Mouse (Mus musculus) liver, embryonic 11.5 days (tissue): ENCODE measurements at regions not wholly inside any gene's neighbourhood (a gene's known extent, or its start where the extent isn't known, plus 50 kb on each side); places are given as distances from the start of the nearest gene placed in this dataset.

Source experiments
- ATAC-seq: fragments of 200-750 bp; cut with Nextera tagmentation; replicated peaks from 2 replicates; pipeline ENCODE4 v1.8.0; 2017; ENCODE audit warnings: moderate number of reproducible peaks, mild to moderate bottlenecking, moderate TSS enrichment, moderate library complexity; ENCODE audit not compliant: low FRiP score
- DNase-seq: peaks from one replicate; pipeline ENCODE4 v3.0.0-alpha.2; 2017; ENCODE audit warnings: low spot score
- H3K27ac ChIP-seq: fragments of 300-500 bp; sonication (generic); 2 replicates; pipeline ENCODE4 v1.5.1; 2014; ENCODE audit warnings: mild to moderate bottlenecking, low read depth, low read length, control low read depth
- H3K27me3 ChIP-seq: fragments of 300-500 bp; sonication (generic); replicated peaks from 2 replicates; pipeline ENCODE4 v1.6.1; 2014; ENCODE audit warnings: low read length, mixed read lengths; ENCODE audit not compliant: control insufficient read depth, insufficient read depth
- H3K36me3 ChIP-seq: fragments of 300-500 bp; sonication (generic); 2 replicates; pipeline ENCODE4 v1.6.1; 2014; ENCODE audit warnings: mild to moderate bottlenecking, low read length, moderate library complexity, mixed read lengths; ENCODE audit not compliant: control insufficient read depth, insufficient read depth
- H3K4me1 ChIP-seq: fragments of 300-500 bp; sonication (generic); replicated peaks from 2 replicates; pipeline ENCODE4 v1.6.1; 2014; ENCODE audit warnings: low read length, mixed read lengths; ENCODE audit not compliant: control insufficient read depth, insufficient read depth
- H3K4me2 ChIP-seq: fragments of 300-500 bp; sonication (generic); 2 replicates; pipeline ENCODE4 v1.6.1; 2014; ENCODE audit warnings: mild to moderate bottlenecking, control low read depth, moderate library complexity
- H3K4me3 ChIP-seq: fragments of 300-500 bp; sonication (generic); 2 replicates; pipeline ENCODE4 v1.5.1; 2014; ENCODE audit warnings: low read depth, low read length, control low read depth
- H3K9ac ChIP-seq: fragments of 300-500 bp; sonication (generic); 2 replicates; pipeline ENCODE4 v1.6.1; 2014; ENCODE audit warnings: low read depth, low read length, control low read depth
- H3K9me3 ChIP-seq: fragments of 300-500 bp; sonication (generic); 2 replicates; pipeline ENCODE4 v1.6.1; 2016; ENCODE audit warnings: low read length, inconsistent platforms, mixed read lengths; ENCODE audit not compliant: control insufficient read depth
- WGBS: fragments of 180-500 bp; shearing (Covaris S2); extraction: QIAGEN DNeasy Blood & Tissue Kit; methylation state at CpG from one replicate; pipeline ENCODE4 v1.1.7; 2014; 5-methylcytosine and 5-hydroxymethylcytosine counted together

DNA sequence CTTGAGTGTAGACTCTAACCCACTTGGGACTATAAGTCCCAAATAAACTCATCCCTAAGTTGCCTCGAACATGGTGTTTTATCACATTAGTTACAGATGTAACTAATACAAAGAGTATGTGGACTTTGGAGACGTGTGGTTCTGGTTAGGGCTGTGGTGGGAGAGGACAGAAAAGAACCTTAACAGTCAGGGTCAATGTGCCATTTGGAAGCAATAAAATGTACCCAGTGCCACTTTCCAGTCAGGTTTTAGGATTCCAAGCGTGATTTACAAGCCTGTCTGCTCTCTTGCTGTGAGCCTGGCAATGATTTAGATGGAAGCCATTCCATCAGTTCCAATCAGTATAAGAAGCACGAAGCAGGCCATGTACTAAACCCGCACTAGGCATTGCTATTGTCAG is 65.2 kb upstream of the D16Ertd472e start:
- Histone ChIP-seq H3K9me3 (no peaks in the 10 kb centered on the region), H3K9ac (no peak overlapping the region), H3K4me3 (no peak overlapping the region), H3K27ac (no peak overlapping the region), H3K27me3 (no peaks in the 10 kb centered on the region), H3K36me3 (no peaks in the 10 kb centered on the region), H3K4me1 (no peaks in the 10 kb centered on the region), H3K4me2 (no peak overlapping the region)
- DNase-seq (no peak), ATAC-seq (no peak)
- WGBS: 75% methylated on average over 5 of the region's 5 CpGs

DNA sequence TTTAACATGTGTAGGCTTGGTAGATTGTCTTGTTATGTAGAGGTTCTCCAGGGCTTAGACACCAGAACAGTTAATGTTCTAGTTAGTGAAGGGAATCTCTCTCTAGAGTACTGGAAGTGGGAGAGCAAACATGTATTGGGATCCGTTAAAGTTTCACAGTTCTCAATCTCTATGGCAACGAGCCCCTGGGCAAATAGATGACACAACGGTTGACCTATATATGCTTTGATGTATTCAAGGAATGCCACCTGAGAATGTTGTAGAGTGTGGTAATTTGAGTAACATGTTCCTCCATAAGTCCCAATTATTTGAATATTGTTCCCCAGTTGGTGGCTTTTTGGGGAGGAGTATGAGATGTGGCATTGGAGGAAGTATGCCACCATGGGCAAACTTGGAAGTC is 64.7 kb upstream of the D16Ertd472e start:
- Histone ChIP-seq H3K4me3 (no peak overlapping the region), H3K4me1 (no peaks in the 10 kb centered on the region)

DNA sequence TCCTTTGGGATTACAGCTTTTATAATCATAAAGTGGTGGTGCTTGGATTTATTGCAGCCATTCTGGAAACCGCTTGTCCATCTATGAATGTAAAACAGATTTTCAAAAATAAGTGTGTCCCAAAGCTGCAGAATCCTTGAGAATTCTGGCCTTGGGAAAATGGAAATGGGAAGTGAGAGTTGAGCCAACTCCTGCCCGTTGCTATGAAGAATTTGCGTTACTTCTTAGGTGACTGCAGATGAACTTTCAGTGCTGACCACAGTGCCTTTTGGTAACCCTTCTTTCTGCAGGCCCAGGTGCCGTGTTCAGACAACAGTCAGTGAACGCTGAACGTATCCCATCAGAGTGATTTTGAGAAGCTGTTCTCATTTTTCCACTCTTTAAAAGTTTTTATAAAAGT is 60.9 kb upstream of the D16Ertd472e start:
- H3K36me3 ChIP-seq: no peaks in the 10 kb centered on the region
- H3K4me2 ChIP-seq: no peak overlapping the region
- H3K9ac ChIP-seq: no peak overlapping the region
- H3K9me3 ChIP-seq: no peaks in the 10 kb centered on the region
- ATAC-seq (no peak), DNase-seq (no peak)
- no peak overlapping the region for H3K4me3 ChIP-seq
- H3K27ac ChIP-seq: no peak overlapping the region
- no peaks in the 10 kb centered on the region for H3K4me1 ChIP-seq
- WGBS: 87% methylated on average over 6 of the region's 6 CpGs
- no peaks in the 10 kb centered on the region for H3K27me3 ChIP-seq

More for the DNA sequence above, 64.7 kb upstream of the D16Ertd472e start:
- H3K9me3 ChIP-seq: no peaks in the 10 kb centered on the region
- DNase-seq (no peak), ATAC-seq (no peak)
- no peaks in the 10 kb centered on the region for H3K36me3 ChIP-seq
- H3K4me2 ChIP-seq: no peak overlapping the region
- WGBS: 76% methylated on average over 3 of the region's 3 CpGs
- no peak overlapping the region for H3K9ac ChIP-seq
- no peaks in the 10 kb centered on the region for H3K27me3 ChIP-seq
- no peak overlapping the region for H3K27ac ChIP-seq

DNA sequence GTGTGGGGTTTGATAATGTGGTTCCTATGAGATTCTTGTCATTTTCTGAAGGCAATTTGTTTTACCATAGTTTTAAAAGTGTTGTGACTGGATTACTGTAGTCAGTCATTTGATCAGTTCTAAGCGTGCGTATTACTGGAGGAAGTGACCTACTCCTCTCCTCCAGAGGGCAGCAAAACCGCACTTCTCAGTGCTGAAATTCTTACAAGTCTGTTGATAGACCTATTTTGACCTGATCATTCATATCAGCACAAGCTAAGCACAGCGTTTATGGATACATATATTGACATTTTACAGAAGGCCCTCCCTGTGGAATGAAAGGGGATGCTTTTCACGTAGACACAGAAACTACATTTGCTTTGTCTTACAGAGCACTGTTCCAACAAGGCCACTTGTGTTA is 60.5 kb upstream of the D16Ertd472e start:
- no peak for ATAC-seq

DNA sequence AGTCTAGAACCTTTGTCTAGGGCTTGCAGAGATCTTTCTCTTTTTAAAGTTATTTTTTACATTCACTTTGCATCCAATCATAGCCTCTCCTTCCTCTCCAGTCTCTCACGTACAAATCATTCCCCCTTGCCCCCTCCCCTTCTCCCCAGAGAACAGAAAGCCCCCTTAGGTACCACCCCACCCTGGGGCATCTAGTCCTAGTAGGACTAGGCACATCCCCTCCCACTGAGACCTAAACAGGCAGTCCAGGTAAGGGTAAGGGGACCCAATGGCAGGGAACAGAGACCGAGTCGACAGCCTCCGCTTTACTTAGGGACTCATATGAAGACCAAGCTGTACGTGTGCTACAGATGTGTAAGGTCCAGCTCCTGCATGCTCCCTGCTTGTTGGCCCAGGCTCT is 59.3 kb upstream of the D16Ertd472e start:
- Histone ChIP-seq H3K9me3 (no peaks in the 10 kb centered on the region), H3K4me3 (no peak overlapping the region), H3K9ac (no peak overlapping the region), H3K4me1 (no peaks in the 10 kb centered on the region), H3K36me3 (no peaks in the 10 kb centered on the region), H3K27me3 (no peaks in the 10 kb centered on the region), H3K4me2 (no peak overlapping the region), H3K27ac (no peak overlapping the region)
- 80% methylated on average over 5 of the region's 5 CpGs for WGBS
- no peak for DNase-seq
- ATAC-seq: no peak

More for the DNA sequence above, 60.5 kb upstream of the D16Ertd472e start:
- Histone ChIP-seq H3K4me3 (no peak overlapping the region), H3K9me3 (no peaks in the 10 kb centered on the region), H3K27me3 (no peaks in the 10 kb centered on the region), H3K4me1 (no peaks in the 10 kb centered on the region), H3K36me3 (no peaks in the 10 kb centered on the region), H3K4me2 (no peak overlapping the region), H3K27ac (no peak overlapping the region), H3K9ac (no peak overlapping the region)
- WGBS: 37% methylated on average over 5 of the region's 5 CpGs
- DNase-seq: no peak

DNA sequence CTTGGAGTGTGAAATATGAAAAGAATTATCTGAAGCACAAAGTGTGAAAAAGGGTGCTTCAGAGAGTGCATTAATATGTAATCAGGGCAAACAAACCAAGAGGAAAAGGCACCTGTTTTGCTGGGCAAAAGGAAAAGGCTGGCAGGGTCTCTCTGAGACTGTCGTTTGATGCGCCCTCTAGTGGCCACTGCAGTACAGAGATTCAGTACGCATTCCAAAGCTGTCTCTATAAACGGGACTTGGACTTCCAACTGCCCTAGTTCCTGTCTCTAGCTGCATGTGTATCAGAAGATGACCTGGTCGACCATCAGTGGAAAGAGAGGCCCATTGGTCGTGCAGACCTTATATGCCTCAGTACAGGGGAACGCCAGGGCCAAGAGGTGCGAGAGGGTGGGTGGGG is 58.7 kb upstream of the D16Ertd472e start:
- no peak overlapping the region for H3K9ac ChIP-seq
- 23% methylated on average over 8 of the region's 8 CpGs for WGBS
- no peaks in the 10 kb centered on the region for H3K9me3 ChIP-seq
- DNase-seq: no peak
- no peak overlapping the region for H3K4me2 ChIP-seq
- no peaks in the 10 kb centered on the region for H3K36me3 ChIP-seq
- no peaks in the 10 kb centered on the region for H3K4me1 ChIP-seq
- no peak overlapping the region for H3K4me3 ChIP-seq
- H3K27ac ChIP-seq: no peak overlapping the region
- ATAC-seq: 0 out of 2 replicates have a peak, but pooled peaks have one; percentile 30
- no peaks in the 10 kb centered on the region for H3K27me3 ChIP-seq

DNA sequence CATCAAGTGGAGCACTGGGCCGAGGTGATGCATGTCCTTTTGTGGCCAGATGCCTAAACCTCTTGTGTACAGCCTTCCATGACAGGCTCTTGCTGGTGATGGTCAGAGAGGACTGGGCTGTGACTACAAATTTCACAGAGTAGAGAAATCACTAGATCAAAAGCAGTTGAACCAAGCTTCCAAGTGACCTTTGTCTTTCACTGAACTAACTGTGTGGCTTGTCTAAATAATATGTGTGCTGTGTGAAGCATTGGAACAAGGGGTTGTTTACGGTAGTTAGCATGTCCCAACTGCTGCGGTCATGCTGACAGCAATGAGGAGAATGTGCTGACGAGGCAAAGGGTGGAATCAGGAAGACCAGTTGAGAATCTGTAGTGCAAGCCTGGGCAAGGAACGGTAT is 55.3 kb upstream of the D16Ertd472e start:
- ATAC-seq: no peak
- H3K4me1 ChIP-seq: no peaks in the 10 kb centered on the region
- no peaks in the 10 kb centered on the region for H3K36me3 ChIP-seq
- no peaks in the 10 kb centered on the region for H3K27me3 ChIP-seq
- no peak overlapping the region for H3K27ac ChIP-seq
- H3K4me3 ChIP-seq: no peak overlapping the region
- H3K9me3 ChIP-seq: no peaks in the 10 kb centered on the region
- DNase-seq: no peak
- no peak overlapping the region for H3K9ac ChIP-seq
- 71% methylated on average over 5 of the region's 5 CpGs for WGBS
- H3K4me2 ChIP-seq: no peak overlapping the region

DNA sequence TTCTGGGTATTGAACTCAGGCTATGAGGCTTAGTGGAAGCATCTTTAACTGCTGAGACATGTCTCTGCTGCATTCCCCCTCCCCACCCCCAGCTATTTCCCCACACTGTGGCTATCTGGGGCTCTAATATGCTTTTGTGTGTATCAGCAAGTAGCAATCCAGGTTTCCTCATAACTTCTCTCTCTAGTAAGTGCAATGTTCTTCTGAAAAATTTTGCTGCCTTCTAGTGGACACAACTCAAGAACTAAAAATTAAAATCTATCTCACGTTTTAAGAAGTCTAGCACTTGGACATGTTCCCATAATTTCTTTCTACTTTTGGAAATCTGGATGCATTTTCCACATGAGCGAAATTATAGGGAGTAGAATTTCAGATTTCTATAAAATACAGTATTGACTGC is 50.3 kb upstream of the D16Ertd472e start:
- Histone ChIP-seq H3K27me3 (no peaks in the 10 kb centered on the region), H3K9me3 (no peaks in the 10 kb centered on the region), H3K27ac (no peak overlapping the region), H3K4me3 (no peak overlapping the region), H3K9ac (no peak overlapping the region), H3K4me1 (no peaks in the 10 kb centered on the region), H3K4me2 (no peak overlapping the region), H3K36me3 (no peaks in the 10 kb centered on the region)
- DNase-seq: no peak
- no peak for ATAC-seq
- 64% methylated on average over 2 of the region's 2 CpGs for WGBS
